Mouse (Mus musculus): ENCODE data around the gene Dpysl5. TPM values are rescaled to one million over a fixed set of nuclear protein-coding genes. Genes with fewer than 3 reads are reported as not detected.
A peak's percentile ranks its signal among the peaks of the same experiment; 100 is the strongest.

The Dpysl5 gene
- polyA plus RNA-seq, 1 experiment: not detected

DNA sequence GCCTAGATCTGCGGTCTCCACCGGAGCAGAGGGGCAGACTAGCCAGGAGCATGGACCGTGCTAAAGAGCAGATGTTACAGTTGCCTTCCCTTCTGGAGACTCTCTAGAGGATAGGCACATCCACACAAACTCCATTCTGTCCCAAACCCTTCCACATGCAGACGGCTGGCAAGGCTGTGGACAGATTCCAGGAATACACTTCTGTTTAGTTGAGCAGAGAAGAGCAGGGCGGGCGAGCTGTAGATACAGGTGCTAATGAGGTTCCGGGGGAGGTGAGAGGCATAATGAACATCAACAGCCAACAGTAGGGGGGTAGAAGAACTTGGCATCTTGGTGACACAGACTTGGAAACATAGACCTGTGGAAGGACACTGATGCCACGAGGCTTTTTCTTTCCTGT, 28.2 kb downstream of the Dpysl5 start:
- H3K4me3 ChIP-seq (ENCODE audit: insufficient read depth, low read depth, low read length): no peak overlapping the region
- peaks cover 20% of the 10 kb centered on the region for H3K4me1 ChIP-seq (ENCODE audit: control insufficient read depth, insufficient read depth, low read length)
- 63% methylated on average over 8 of the region's 8 CpGs for WGBS
- no peak overlapping the region for H3K27ac ChIP-seq (ENCODE audit: insufficient read depth, low read depth, low read length)
- TF ChIP-seq CTCF (IDR thresholded peaks at IDR 0.05; ENCODE audit: insufficient read depth, low read depth, low read length): no peak
- TF ChIP-seq POLR2A (IDR thresholded peaks at IDR 0.05; ENCODE audit: insufficient read depth, low read depth, low read length): no peak

DNA sequence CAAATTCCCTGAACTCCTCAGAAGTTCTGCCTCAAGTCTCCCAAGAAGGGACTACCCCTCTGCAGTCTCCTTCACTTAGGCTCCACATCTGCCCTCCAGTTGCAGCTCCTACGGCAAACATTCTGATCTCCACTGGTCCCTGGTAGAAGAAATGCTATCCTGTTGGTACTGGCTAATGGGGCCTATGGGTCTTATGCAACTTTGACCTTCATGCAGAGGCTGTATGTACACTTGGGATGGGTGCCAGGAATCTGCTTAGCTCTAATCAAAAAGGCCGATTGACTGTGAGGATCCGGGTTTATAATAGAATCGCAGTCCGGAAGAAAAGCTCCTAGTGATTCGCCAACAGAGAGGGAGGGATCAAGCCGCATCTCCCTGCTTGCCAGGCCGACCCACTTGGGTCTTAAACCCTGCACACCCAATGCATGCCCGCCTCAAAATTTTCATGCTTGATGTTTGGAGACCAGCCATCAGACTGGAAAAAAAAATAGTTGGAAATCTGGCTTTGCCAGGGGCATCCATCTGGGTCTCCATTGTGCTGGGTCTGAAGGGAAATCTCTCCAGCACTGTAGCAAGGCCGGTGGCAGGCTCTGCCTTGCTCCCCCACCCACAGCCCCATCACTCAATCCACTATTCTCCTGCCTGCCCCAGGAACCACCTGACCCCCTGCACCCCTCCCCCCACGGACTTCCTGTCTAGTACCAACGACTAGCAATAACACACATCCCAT, 38.4 kb downstream of the Dpysl5 start:
- TF ChIP-seq CTCF (IDR thresholded peaks at IDR 0.05; ENCODE audit: insufficient read depth, low read depth, low read length): no peak
- no peak for TF ChIP-seq POLR2A (IDR thresholded peaks at IDR 0.05; ENCODE audit: insufficient read depth, low read depth, low read length)
- peaks cover 13% of the 10 kb centered on the region for H3K4me1 ChIP-seq (ENCODE audit: control insufficient read depth, insufficient read depth, low read length)
- no peak overlapping the region for H3K27ac ChIP-seq (ENCODE audit: insufficient read depth, low read depth, low read length)
- WGBS: 33% methylated on average over 12 of the region's 12 CpGs
- no peak overlapping the region for H3K4me3 ChIP-seq (ENCODE audit: insufficient read depth, low read depth, low read length)

DNA sequence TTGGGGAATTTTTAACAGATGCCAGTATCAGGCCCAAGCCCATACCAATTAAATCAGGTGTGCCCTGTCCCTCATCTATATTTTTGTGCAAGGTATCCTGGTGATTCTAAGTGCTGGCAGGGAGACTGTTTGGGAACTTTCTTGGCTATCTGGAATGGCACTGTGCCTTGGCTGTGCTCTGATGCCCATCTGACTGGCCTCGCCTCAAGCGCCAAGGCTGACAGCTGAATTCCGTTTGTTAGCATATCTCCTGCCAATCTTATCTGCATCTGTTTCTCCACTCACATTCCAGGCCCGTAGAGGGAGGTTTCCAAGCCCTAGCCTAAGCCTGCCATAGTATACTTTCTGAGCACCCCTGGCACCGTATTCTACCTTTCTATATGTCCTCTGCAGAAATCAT, 39.7 kb downstream of the Dpysl5 start:
- H3K27ac ChIP-seq (ENCODE audit: insufficient read depth, low read depth, low read length): no peak overlapping the region
- 68% methylated on average over 5 of the region's 5 CpGs for WGBS
- H3K4me3 ChIP-seq (ENCODE audit: insufficient read depth, low read depth, low read length): no peak overlapping the region
- no peak for TF ChIP-seq POLR2A (IDR thresholded peaks at IDR 0.05; ENCODE audit: insufficient read depth, low read depth, low read length)
- TF ChIP-seq CTCF (IDR thresholded peaks at IDR 0.05; ENCODE audit: insufficient read depth, low read depth, low read length): no peak
- H3K4me1 ChIP-seq (ENCODE audit: control insufficient read depth, insufficient read depth, low read length): peaks cover 17% of the 10 kb centered on the region

DNA sequence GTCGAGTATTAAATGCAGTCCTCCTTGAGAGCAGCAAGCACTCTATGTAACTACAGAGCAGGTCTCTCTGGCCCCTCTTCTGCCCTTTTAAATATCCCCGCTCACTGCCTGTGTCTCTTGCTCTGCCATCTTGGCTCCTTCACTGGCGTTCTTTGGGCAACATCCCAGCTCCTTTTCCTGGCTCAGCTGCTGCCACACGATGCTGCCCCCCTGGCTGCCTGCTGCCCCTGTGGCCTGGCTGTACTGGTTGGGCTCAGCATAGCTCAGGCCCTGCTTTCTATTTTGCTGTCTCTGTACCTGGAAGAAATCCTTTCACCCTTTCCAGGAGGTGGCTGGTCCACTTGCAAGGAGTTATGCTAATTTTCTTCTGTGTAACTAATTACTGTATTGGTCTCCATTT, 41.8 kb downstream of the Dpysl5 start:
- Histone ChIP-seq H3K4me3 (ENCODE audit: insufficient read depth, low read depth, low read length) (no peak overlapping the region), H3K27ac (ENCODE audit: insufficient read depth, low read depth, low read length) (no peak overlapping the region), H3K4me1 (ENCODE audit: control insufficient read depth, insufficient read depth, low read length) (peaks cover 17% of the 10 kb centered on the region)
- 59% methylated on average over 4 of the region's 4 CpGs for WGBS
- TF ChIP-seq POLR2A (IDR thresholded peaks at IDR 0.05; ENCODE audit: insufficient read depth, low read depth, low read length) (no peak), CTCF (IDR thresholded peaks at IDR 0.05; ENCODE audit: insufficient read depth, low read depth, low read length) (no peak)

DNA sequence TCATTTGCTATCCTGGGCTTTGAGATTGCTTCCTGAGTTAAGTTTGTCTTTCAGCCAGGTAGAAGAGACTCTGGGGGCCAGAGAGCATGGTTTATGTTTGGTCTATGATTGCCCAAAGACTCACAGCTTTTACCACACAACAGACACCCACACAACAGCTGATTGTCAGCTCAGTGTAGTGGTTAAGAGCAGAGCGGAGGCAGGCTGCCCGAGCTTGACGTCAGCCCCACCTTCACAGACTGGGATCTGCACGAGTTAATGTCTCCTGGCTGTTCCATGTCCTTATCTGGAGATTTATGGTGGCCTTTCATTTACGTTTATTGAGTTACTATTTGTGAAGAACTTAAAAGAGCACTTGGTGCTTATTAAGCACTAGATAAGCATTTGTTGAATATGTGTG, 43.9 kb downstream of the Dpysl5 start:
- H3K4me3 ChIP-seq (ENCODE audit: insufficient read depth, low read depth, low read length): no peak overlapping the region
- H3K4me1 ChIP-seq (ENCODE audit: control insufficient read depth, insufficient read depth, low read length): peaks cover 13% of the 10 kb centered on the region
- TF ChIP-seq CTCF (IDR thresholded peaks at IDR 0.05; ENCODE audit: insufficient read depth, low read depth, low read length): no peak
- no peak for TF ChIP-seq POLR2A (IDR thresholded peaks at IDR 0.05; ENCODE audit: insufficient read depth, low read depth, low read length)
- H3K27ac ChIP-seq (ENCODE audit: insufficient read depth, low read depth, low read length): no peak overlapping the region
- WGBS: 44% methylated on average over 5 of the region's 5 CpGs

DNA sequence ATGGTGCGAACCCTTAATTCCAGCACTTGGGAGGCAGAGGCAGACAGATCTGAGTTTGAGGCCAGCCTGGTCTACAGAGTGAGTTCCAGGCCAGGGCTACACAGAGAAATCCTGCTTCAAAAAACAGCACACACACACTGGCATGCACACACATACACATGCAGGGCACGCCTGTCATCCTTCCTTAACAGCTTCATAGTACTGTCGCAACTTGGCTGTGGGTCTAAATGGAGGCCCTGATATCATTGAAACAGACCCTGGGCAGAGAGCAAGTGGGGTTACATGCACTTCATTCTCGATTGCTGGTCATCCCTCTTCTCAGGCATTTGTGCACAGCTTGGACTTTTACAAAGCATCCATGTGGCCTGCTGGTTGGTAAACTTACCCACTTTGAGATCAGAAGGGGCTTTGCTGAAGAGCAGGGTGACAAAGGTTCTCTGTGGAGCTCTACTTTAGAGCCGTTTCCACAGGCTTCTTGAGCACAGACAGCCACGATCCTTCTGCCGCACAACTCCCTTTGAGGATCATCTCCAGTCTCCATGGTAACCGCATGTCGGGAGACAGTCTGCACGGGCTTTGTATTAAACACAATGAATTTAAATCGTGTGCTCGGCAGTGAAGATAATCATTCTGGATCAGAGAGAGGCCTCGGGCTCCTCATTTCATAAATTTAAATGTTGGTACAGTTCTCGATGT, 51.6 kb downstream of the Dpysl5 start:
- Histone ChIP-seq H3K4me1 (ENCODE audit: control insufficient read depth, insufficient read depth, low read length) (peaks cover 40% of the 10 kb centered on the region), H3K27ac (ENCODE audit: insufficient read depth, low read depth, low read length) (peak overlapping the region; percentile 55), H3K4me3 (ENCODE audit: insufficient read depth, low read depth, low read length) (no peak overlapping the region)
- TF ChIP-seq POLR2A (IDR thresholded peaks at IDR 0.05; ENCODE audit: insufficient read depth, low read depth, low read length): no peak
- no peak for TF ChIP-seq CTCF (IDR thresholded peaks at IDR 0.05; ENCODE audit: insufficient read depth, low read depth, low read length)
- 35% methylated on average over 14 of the region's 14 CpGs for WGBS

DNA sequence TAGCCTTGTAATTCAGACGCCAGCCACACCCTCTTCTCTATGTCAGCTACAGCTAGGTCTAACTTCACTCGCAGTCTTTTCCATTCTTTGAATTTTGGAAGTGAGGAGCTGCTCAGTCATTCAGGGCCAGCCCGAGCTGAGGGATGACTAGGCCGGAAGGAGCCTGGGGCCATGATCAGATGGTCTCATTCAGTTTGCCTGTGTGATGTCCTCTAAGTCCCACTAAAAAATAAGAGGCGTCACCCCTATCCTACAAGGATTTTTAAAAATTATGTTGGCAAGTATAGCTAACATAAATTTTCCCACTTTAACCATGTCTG, 52.1 kb downstream of the Dpysl5 start:
- 43% methylated on average over 5 of the region's 5 CpGs for WGBS
- no peak for TF ChIP-seq CTCF (IDR thresholded peaks at IDR 0.05; ENCODE audit: insufficient read depth, low read depth, low read length)
- TF ChIP-seq POLR2A (IDR thresholded peaks at IDR 0.05; ENCODE audit: insufficient read depth, low read depth, low read length): no peak
- peaks cover 45% of the 10 kb centered on the region for H3K4me1 ChIP-seq (ENCODE audit: control insufficient read depth, insufficient read depth, low read length)
- peak overlapping the region; percentile 58; the same call in 1 of the 2 replicates for H3K27ac ChIP-seq (ENCODE audit: insufficient read depth, low read depth, low read length)
- H3K4me3 ChIP-seq (ENCODE audit: insufficient read depth, low read depth, low read length): no peak overlapping the region

DNA sequence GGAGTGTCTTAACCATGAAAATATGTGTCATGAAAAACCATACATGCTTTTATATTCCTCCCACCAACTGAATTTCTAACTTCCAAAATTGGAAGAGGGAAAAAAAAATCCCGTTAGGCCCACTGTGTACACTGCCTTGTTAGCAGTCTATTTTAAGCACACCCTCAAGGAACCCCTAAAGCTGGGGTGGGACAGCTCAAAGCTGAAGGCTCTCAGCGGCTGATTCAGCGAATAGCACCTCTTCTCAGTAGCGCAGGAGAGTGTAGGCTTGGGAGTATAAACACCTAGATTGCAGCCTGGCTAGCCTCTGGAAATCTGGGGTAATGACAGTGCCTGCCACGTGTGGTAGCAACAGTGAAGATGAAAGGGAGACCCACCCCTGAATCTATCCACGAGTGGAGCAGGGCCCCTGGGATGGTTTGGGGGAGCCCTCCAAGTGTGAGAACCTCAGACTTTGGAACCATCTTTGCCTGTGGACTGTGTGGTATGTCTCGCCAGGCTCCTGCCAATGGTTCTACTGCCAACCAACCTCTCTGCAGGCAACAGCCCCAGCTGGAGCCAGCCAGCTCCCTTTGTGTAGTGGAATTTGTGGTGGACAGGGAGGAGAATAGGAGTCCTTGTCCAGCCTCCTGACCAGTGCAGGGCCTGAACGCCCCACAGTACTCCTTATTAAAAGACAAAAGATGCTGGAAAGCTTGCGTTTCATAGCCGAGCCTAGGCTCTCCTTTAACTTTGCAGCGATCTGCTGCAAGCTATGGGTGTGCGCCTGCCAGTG, 54.4 kb downstream of the Dpysl5 start:
- TF ChIP-seq CTCF (IDR thresholded peaks at IDR 0.05; ENCODE audit: insufficient read depth, low read depth, low read length) (no peak), POLR2A (IDR thresholded peaks at IDR 0.05; ENCODE audit: insufficient read depth, low read depth, low read length) (no peak)
- Histone ChIP-seq H3K27ac (ENCODE audit: insufficient read depth, low read depth, low read length) (no peak overlapping the region), H3K4me1 (ENCODE audit: control insufficient read depth, insufficient read depth, low read length) (peaks cover 56% of the 10 kb centered on the region), H3K4me3 (ENCODE audit: insufficient read depth, low read depth, low read length) (no peak overlapping the region)
- WGBS: 39% methylated on average over 12 of the region's 12 CpGs

DNA sequence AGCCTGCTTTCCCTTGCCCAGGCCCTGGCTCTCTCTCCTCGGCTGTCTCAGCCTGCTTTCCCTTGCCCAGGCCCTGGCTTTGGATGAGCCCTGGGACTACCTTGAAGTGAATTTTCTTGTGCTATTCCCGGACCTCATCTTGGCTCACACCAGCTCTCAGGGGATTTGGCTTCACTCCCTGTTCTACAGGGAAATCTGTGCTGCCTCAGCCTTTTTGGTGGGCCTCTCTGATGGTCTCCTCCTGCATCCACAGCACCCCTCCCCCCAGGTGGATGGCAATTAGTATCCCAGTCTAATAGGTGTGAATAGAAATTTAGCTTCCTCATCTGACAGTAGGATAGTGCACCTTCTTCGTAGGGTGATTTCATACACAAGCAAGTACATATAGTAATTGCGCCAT, 56.7 kb downstream of the Dpysl5 start:
- Histone ChIP-seq H3K4me1 (ENCODE audit: control insufficient read depth, insufficient read depth, low read length) (peaks cover 55% of the 10 kb centered on the region), H3K27ac (ENCODE audit: insufficient read depth, low read depth, low read length) (peak overlapping the region; percentile 52), H3K4me3 (ENCODE audit: insufficient read depth, low read depth, low read length) (no peak overlapping the region)
- TF ChIP-seq POLR2A (IDR thresholded peaks at IDR 0.05; ENCODE audit: insufficient read depth, low read depth, low read length) (no peak), CTCF (IDR thresholded peaks at IDR 0.05; ENCODE audit: insufficient read depth, low read depth, low read length) (no peak)
- 58% methylated on average over 4 of the region's 4 CpGs for WGBS

All from olfactory bulb, adult 2 months (tissue).